Mouse (Mus musculus) limb, embryonic 13.5 days (tissue): ENCODE data around the gene Cep97. TPM values are rescaled to one million over a fixed set of nuclear protein-coding genes. Genes with fewer than 3 reads are reported as not detected.
"Not testable (repeated sequence)": the region's sequence is repeated elsewhere in the genome, so short reads cannot be mapped to it uniquely, and the experiment has no call there.

ENCODE experiments used
- ATAC-seq: fragments of 200-750 bp; cut with Nextera tagmentation; 2 replicates; pipeline ENCODE4 v1.8.0; 2017; ENCODE audit warnings: low read depth, moderate number of reproducible peaks, moderate TSS enrichment; ENCODE audit not compliant: low FRiP score
- H3K27ac ChIP-seq: fragments of 300-500 bp; sonication (generic); 2 replicates; pipeline ENCODE4 v1.5.1; 2015; ENCODE audit warnings: inconsistent platforms, mild to moderate bottlenecking, moderate library complexity
- H3K27me3 ChIP-seq: fragments of 300-500 bp; sonication (generic); 2 replicates; pipeline ENCODE4 v1.6.1; 2015; ENCODE audit warnings: mild to moderate bottlenecking, inconsistent platforms
- H3K36me3 ChIP-seq: fragments of 300-500 bp; sonication (generic); 2 replicates; pipeline ENCODE4 v1.6.1; 2015; ENCODE audit warnings: inconsistent platforms, mild to moderate bottlenecking, moderate library complexity
- H3K4me1 ChIP-seq: fragments of 300-500 bp; sonication (generic); 2 replicates; pipeline ENCODE4 v1.6.1; 2015; ENCODE audit warnings: inconsistent platforms
- H3K4me2 ChIP-seq: fragments of 300-500 bp; sonication (generic); replicated peaks from 2 replicates; pipeline ENCODE4 v1.6.1; 2015; ENCODE audit warnings: inconsistent platforms, mild to moderate bottlenecking, moderate library complexity
- H3K4me3 ChIP-seq: fragments of 300-500 bp; sonication (generic); 2 replicates; pipeline ENCODE4 v1.5.1; 2015; ENCODE audit warnings: moderate library complexity, mild to moderate bottlenecking, inconsistent platforms
- H3K9ac ChIP-seq: fragments of 300-500 bp; sonication (generic); 2 replicates; pipeline ENCODE4 v1.6.1; 2015; ENCODE audit warnings: mild to moderate bottlenecking, inconsistent platforms
- H3K9me3 ChIP-seq: fragments of 300-500 bp; sonication (generic); 2 replicates; pipeline ENCODE4 v1.6.1; 2016; ENCODE audit warnings: inconsistent platforms
- WGBS: fragments of 180-500 bp; shearing (Covaris S2); methylation state at CpG from one replicate; pipeline ENCODE4 v1.1.7; 2015; 5-methylcytosine and 5-hydroxymethylcytosine counted together
- polyA plus RNA-seq: library from polyadenylated mRNA; unstranded; fragments of >200 nt; fragmentation: Nextera tagmentation; extraction: Ambion mirVana; gene quantifications from 2 replicates; pipeline ENCODE4 v1.2.1, GENCODE M21; 2015

Cep97 gene
- polyA plus RNA-seq, 1 experiment from 2014 or later: 10.9 TPM

DNA sequence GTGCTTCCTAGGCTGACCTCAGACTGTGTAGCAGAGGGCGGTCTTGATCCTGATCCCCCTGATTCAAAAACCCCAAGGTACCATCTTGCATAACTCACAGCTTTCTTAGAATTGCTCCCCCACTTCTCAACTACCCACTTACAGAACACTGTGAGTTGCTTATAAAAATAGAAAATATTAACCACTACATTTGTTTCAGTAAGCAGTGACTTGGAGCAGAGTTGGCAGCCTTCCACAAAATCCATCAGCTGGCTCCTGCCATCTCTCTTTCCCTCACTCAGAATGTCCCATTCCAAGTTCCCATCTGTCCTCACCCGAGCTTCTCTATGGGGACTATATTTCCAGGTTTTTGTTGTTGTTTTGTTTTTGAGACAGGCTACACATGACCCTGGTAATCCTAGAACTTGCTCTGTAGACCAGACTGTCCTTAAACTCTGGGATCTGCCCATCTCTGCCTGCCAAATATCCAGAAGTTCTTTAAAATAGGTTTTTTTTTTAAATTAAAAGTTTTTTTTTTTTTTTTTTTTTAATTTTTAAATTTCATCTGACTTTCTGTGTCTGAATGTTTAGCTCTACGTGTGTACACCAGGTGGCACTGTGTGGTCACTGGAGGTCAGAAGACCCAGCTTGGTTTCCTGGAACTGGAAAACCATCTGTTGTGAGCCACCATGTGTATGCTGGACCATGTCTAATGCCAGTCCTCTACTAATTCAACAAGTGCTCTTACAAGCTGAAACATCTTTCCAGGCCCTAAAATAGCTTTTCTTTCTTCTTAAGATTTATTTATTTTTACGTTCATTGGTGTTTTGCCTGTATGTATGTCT lies 29.7 kb upstream of the Cep97 start:
- Histone ChIP-seq H3K4me1 (peaks cover 11% of the 10 kb centered on the region), H3K9me3 (no peaks in the 10 kb centered on the region), H3K27ac (no peak overlapping the region), H3K4me2 (no peak overlapping the region), H3K9ac (no peak overlapping the region), H3K36me3 (peaks cover 13% of the 10 kb centered on the region), H3K4me3 (no peak overlapping the region), H3K27me3 (no peaks in the 10 kb centered on the region)
- no peak for ATAC-seq
- 66% methylated on average over 4 of the region's 4 CpGs for WGBS

DNA sequence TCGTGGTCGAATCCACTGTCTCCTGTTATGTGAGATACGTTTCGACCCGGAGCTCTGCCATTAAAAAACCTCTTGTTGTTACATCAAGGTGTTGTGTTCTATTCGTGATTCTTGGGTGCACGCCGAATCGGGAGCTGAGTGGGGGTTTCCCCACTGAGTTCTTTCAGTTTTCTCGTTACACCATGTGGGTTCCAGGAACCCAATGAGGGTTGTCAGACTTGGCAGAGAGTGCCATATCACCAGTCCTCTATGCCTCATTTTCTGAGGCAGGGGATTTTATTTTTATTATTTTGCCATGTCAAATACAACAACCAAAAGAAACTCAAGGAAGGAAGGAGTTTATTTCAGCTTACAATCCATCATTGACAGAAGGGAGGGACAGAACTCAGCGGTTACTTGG lies 28.4 kb upstream of the Cep97 start:
- H3K27ac ChIP-seq, H3K4me3 ChIP-seq, H3K9ac ChIP-seq, ATAC-seq, H3K4me1 ChIP-seq, H3K4me2 ChIP-seq, H3K27me3 ChIP-seq, H3K9me3 ChIP-seq, H3K36me3 ChIP-seq: not testable (repeated sequence)
- WGBS: 87% methylated on average over 6 of the region's 11 CpGs

DNA sequence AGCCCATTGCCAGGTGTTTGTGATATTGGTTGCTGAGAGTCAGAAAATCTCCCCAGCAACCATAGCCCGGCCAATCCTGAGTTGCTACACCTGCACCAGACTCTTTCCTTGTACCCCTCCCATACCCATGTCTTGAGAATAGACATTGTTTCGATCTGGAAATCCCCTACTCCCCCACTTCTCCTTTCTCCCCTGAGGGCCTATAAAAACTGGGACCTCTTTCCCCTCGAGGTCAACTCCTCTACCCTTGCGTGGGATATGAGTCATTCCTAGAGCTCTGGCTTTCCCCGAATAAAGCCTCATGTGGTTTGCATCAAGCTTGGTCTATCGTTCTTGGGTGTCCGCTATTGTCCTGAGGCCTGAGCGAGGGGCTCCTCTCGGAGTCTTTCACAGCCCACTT lies 19.5 kb upstream of the Cep97 start:
- H3K4me1 ChIP-seq, H3K4me2 ChIP-seq, H3K36me3 ChIP-seq, ATAC-seq, H3K9ac ChIP-seq, H3K27me3 ChIP-seq, H3K4me3 ChIP-seq, H3K27ac ChIP-seq, H3K9me3 ChIP-seq: not testable (repeated sequence)
- 89% methylated on average over 9 of the region's 9 CpGs for WGBS

DNA sequence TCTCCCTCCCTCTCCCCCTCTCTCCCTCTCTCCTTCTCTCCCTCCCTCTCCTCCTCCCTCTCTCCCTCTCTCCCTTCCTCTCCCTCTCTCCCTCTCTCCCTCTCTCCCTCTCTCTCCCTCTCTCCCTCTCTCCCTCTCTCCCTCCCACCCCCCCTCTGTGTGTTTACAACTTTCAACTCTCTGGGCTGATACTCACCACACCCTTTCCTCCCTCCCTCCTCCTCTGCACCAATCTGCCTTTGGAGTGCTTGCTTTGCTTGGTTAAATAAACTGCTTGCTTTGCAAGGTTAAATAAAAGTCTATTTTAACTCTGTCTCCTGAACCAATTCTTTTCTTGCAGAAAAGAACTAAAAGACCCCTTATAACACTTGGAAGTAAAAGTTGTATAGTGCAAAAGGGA lies 18.1 kb upstream of the Cep97 start:
- ATAC-seq: no peak
- Histone ChIP-seq H3K9ac (no peak overlapping the region), H3K4me3 (no peak overlapping the region), H3K36me3 (no peaks in the 10 kb centered on the region), H3K4me1 (no peaks in the 10 kb centered on the region), H3K27me3 (no peaks in the 10 kb centered on the region), H3K9me3 (no peaks in the 10 kb centered on the region), H3K27ac (no peak overlapping the region), H3K4me2 (no peak overlapping the region)

DNA sequence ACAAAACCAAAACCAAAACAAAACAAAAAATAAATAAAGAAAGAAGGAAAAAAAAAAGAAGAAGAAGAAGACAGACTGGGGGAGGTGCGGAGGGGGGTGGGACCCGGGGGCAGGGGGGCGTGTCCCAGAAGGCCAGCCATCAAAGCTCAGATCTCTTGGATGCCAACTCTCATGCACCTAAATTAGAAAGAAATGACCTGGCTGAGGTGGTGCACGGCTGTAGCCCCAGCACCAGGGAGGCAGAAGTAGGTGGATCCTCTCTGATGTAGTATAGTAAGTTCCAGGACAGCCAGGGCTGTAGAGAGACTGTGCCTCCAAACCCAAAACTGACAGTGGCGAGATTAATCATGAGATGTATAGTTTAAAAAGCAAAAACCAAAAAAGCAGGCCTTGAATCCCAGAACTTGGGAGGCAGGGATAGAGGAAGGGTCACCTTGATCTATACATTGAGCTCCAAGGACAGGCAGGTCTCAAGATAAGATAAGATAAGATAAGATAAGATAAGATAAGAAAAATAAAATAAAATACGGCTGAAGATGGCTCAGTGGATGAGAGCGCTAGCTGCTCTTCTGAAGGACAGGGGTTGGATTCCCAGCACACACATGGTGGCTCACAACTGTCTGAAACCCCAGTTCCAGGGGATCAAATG lies 17.1 kb upstream of the Cep97 start:
- Histone ChIP-seq H3K4me2 (no peak overlapping the region), H3K27me3 (no peaks in the 10 kb centered on the region), H3K27ac (no peak overlapping the region), H3K9me3 (no peaks in the 10 kb centered on the region), H3K9ac (no peak overlapping the region), H3K4me3 (no peak overlapping the region), H3K36me3 (no peaks in the 10 kb centered on the region), H3K4me1 (no peaks in the 10 kb centered on the region)
- no peak for ATAC-seq
- WGBS: 73% methylated on average over 7 of the region's 7 CpGs

DNA sequence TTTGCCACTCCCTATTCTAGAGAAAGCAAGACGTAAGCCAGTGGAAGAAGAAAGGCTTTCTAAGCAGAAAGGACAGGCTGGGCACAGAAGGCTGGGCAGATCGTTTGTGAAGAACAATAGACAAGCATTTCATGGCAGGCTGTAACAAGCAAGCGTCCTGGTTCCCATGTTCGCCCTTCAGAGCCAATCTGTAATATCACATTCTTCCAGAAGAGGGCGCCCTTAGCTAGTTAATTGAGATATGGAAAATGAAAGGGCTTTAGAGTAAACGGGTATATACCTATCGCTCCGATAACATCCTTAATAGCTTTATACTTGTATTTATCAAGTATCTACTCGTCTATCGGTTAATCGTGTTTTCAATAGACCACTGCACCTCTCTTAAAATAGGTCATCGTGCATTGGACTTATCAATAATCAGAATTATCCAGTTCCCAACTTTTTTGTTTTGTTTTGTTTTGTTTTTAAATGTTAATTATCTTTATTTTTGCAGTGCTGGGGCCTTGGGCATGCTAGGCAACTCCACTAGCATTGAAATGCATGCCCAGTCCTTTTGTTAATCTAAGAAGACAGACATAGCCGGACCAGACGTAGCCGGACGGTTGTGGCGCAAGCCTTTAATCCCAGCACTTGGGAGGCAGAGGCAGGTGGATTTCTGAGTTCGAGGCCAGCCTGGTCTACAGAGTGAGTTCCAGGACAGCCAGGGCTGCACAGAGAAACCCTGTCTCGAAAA lies 16.5 kb upstream of the Cep97 start:
- no peak overlapping the region for H3K27ac ChIP-seq
- no peak overlapping the region for H3K9ac ChIP-seq
- WGBS: 43% methylated on average over 19 of the region's 19 CpGs
- H3K27me3 ChIP-seq: no peaks in the 10 kb centered on the region
- H3K4me2 ChIP-seq: 0 out of 2 replicates have a peak overlapping the region, but pooled peaks have one; percentile 3
- H3K4me1 ChIP-seq: no peaks in the 10 kb centered on the region
- peak; percentile 28; the same call in 1 of the 2 replicates for ATAC-seq
- no peaks in the 10 kb centered on the region for H3K9me3 ChIP-seq
- H3K4me3 ChIP-seq: no peak overlapping the region
- no peaks in the 10 kb centered on the region for H3K36me3 ChIP-seq

DNA sequence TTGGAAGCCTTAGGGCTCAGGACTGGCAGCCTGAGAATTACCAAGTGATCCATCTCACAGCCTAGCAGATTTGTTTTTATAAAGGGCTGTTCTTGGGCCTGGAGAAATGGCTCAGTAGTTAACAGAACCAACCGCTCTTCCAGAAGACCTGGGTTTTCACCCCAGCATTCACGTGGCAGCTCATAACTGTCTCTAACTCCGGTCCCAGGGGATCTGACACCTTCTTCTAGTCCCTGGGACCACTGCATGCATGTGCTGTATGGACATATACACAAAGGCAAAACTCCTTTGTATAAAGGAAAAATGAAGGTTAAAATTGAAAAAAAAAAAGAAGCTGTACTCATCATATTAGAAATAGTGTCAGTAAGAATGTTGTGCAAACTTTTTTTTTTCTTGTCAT lies 15.8 kb upstream of the Cep97 start:
- 59% methylated on average over 3 of the region's 3 CpGs for WGBS

DNA sequence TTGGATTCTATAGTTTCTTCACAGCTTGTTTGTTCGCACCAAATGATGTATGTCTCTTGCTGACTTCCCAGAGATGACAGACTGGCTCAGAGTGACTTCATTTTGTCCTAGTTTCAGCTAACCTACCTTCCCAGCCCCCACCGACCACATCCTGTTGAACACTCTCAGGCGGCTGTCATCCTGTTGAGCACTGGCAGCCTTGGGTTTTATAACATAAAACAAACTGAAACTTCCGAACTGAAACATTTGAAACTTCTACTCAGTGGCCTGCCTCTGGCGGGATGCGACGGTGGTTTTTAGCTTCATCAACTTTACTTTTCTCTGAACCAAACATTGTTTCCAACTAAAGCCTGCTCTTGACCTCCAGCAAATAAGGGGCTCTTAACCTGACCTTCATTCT lies 14.3 kb upstream of the Cep97 start:
- Histone ChIP-seq H3K4me2 (no peak overlapping the region), H3K27ac (no peak overlapping the region), H3K9ac (no peak overlapping the region), H3K36me3 (no peaks in the 10 kb centered on the region), H3K9me3 (no peaks in the 10 kb centered on the region), H3K4me1 (0 out of 2 replicates have a peak, but pooled peaks cover under 1% of the 10 kb centered on the region), H3K27me3 (no peaks in the 10 kb centered on the region), H3K4me3 (no peak overlapping the region)
- 65% methylated on average over 7 of the region's 7 CpGs for WGBS
- ATAC-seq: no peak

More for the DNA sequence above, 15.8 kb upstream of the Cep97 start:
- no peak overlapping the region for H3K4me3 ChIP-seq
- H3K27me3 ChIP-seq: no peaks in the 10 kb centered on the region
- H3K27ac ChIP-seq: no peak overlapping the region
- no peak overlapping the region for H3K9ac ChIP-seq
- H3K36me3 ChIP-seq: no peaks in the 10 kb centered on the region
- H3K4me1 ChIP-seq: no peaks in the 10 kb centered on the region
- no peaks in the 10 kb centered on the region for H3K9me3 ChIP-seq
- H3K4me2 ChIP-seq: no peak overlapping the region
- no peak for ATAC-seq

DNA sequence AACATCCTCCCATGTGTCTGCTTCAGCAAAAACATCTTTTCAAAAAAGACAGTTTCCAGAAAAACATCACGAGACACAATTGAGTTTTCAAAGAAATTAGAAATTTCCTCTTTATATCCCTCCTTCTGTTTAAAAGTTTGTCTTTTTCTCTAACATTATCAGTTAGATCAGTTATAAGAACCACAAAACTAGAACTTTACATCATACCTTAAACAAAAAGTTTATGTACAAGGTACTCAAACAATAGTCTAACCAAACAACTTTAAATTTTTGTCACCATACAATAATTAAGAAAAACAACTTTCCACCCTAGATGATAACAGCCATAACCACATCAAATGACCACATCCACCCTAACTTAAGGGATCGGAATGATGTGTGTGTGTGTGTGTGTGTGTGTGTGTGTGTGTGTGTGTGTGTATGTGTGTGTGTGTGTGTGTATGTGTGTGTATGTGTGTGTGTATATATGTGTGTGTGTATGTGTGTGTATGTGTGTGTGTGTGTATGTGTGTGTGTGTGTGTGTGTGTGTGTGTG lies 13.3 kb upstream of the Cep97 start:
- H3K36me3 ChIP-seq, H3K9ac ChIP-seq, H3K4me2 ChIP-seq, H3K4me3 ChIP-seq, H3K9me3 ChIP-seq, ATAC-seq, H3K27me3 ChIP-seq, H3K4me1 ChIP-seq, H3K27ac ChIP-seq: not testable (repeated sequence)
- WGBS: 79% methylated on average over 2 of the region's 2 CpGs

DNA sequence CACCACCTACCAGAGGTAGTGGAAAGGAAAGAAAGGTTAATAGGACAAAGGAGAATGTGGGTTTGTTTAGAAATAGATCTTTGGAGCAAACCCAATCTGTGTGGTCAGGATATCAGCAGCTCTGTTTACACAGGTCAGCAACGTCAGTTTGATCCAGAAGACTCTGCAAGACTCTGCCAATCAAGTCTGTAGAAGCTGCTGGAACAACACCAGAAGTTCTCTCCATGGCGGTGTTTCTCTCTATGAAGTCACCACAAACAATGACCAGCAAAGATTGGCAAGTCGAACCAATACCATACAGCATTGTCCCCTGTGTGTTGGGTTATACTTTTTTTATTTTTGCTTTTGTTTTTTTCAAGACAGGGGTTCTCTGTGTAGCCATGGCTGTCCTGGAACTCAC lies 12.6 kb upstream of the Cep97 start:
- H3K4me2 ChIP-seq: no peak overlapping the region

DNA sequence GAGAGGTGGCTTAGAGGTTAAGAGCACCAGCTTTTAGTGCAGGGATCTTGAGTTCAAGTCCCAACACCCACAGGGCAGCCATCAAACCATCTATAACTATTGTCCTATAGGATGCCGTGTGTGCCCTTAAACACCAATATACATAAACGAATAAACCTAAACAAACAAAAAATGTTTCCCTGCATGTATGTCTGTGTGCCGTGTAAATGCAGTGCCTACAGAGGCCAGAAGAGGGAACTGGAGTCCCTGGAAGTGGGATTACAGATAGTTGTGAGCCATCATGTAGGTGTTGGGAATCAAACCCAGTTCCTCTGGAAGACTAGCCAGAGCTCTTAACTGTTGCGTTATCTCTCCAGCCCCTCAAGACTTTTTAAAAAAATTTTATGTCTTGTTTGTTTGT lies 6.1 kb upstream of the Cep97 start:
- Histone ChIP-seq H3K27me3 (no peaks in the 10 kb centered on the region), H3K36me3 (no peaks in the 10 kb centered on the region), H3K9ac (no peak overlapping the region), H3K4me3 (no peak overlapping the region), H3K9me3 (no peaks in the 10 kb centered on the region), H3K4me2 (no peak overlapping the region), H3K4me1 (peaks cover 5% of the 10 kb centered on the region; the same call in 1 of the 2 replicates), H3K27ac (no peak overlapping the region)
- 90% methylated on average over 4 of the region's 4 CpGs for WGBS
- ATAC-seq: no peak

More for the DNA sequence above, 12.6 kb upstream of the Cep97 start:
- ATAC-seq: no peak
- Histone ChIP-seq H3K27ac (no peak overlapping the region), H3K9me3 (no peaks in the 10 kb centered on the region), H3K9ac (no peak overlapping the region), H3K36me3 (no peaks in the 10 kb centered on the region), H3K27me3 (no peaks in the 10 kb centered on the region), H3K4me3 (no peak overlapping the region), H3K4me1 (peaks cover 5% of the 10 kb centered on the region; the same call in 1 of the 2 replicates)
- WGBS: 76% methylated on average over 3 of the region's 3 CpGs

DNA sequence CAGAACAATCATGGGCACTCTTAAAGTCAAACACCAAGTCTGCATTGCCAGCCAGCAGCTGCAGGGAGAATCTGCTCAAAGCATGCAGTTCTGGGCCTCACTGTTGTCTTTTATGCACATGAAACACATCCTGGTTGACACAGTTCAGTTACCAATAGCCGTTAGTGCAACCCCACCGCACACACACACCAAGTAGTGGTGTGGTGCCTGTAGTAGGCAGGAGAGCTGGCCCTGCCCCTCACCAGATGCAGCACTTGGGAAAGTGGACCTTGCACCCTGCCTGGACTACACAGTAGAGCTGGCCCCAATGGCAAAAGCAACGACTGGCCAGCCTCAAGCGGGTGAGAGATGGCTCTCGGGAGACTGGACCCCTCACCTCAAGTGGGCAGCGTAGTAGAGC lies 5.0 kb upstream of the Cep97 start:
- H3K27me3 ChIP-seq: no peaks in the 10 kb centered on the region

More for the DNA sequence above, 5.0 kb upstream of the Cep97 start:
- Histone ChIP-seq H3K4me1 (peaks cover 5% of the 10 kb centered on the region; the same call in 1 of the 2 replicates), H3K4me3 (no peak overlapping the region), H3K4me2 (no peak overlapping the region), H3K9ac (no peak overlapping the region), H3K9me3 (no peaks in the 10 kb centered on the region), H3K36me3 (no peaks in the 10 kb centered on the region), H3K27ac (no peak overlapping the region)
- no peak for ATAC-seq
- WGBS: 83% methylated on average over 6 of the region's 6 CpGs
